Mouse (Mus musculus) C2C12 (cell line): ENCODE data around the gene Smco3. TPM values are rescaled to one million over a fixed set of nuclear protein-coding genes. Genes with fewer than 3 reads are reported as not detected.

ENCODE experiments used
- H3K27me3 ChIP-seq: one replicate; pipeline ENCODE4 v1.6.1; 2011; ENCODE audit not compliant: control insufficient read depth, insufficient read depth, insufficient read length
- H3K36me3 ChIP-seq: one replicate; pipeline ENCODE4 v1.6.1; 2011; ENCODE audit not compliant: control insufficient read depth, insufficient read depth
- H3K4me3 ChIP-seq: one replicate; pipeline ENCODE4 v1.5.1; 2011; ENCODE audit warnings: mild to moderate bottlenecking, control low read depth; ENCODE audit not compliant: poor library complexity, insufficient read depth, severe bottlenecking
- H3K79me2 ChIP-seq: one replicate; pipeline ENCODE4 v1.6.1; 2011; ENCODE audit not compliant: control insufficient read depth, insufficient read depth
- H3K79me3 ChIP-seq: one replicate; pipeline ENCODE4 v1.6.1; 2011; ENCODE audit warnings: low read depth, control low read depth
- H3ac ChIP-seq: one replicate; pipeline ENCODE3; 2011; ENCODE audit warnings: low read depth; ENCODE audit not compliant: control insufficient read depth, insufficient read length
- CEBPB ChIP-seq: IDR thresholded peaks from one replicate; pipeline ENCODE4 v1.6.1; 2011; ENCODE audit warnings: low read depth, mild to moderate bottlenecking, control low read depth, moderate library complexity
- CTCF ChIP-seq: IDR thresholded peaks from one replicate; pipeline ENCODE4 v1.5.1; 2011; ENCODE audit not compliant: control insufficient read depth, insufficient read depth, insufficient read length
- FOSL1 ChIP-seq: IDR thresholded peaks from one replicate; pipeline ENCODE4 v1.8.0; 2011; ENCODE audit warnings: mild to moderate bottlenecking, low read length; ENCODE audit not compliant: poor library complexity, insufficient read depth, severe bottlenecking
- MAX ChIP-seq: IDR thresholded peaks from one replicate; pipeline ENCODE4 v1.6.1; 2011; ENCODE audit warnings: mild to moderate bottlenecking, control low read depth
- MYOD1 ChIP-seq: IDR thresholded peaks from one replicate; pipeline ENCODE4 v1.6.1; 2011; ENCODE audit warnings: low read depth; ENCODE audit not compliant: control insufficient read depth, insufficient read length
- MYOG ChIP-seq: IDR thresholded peaks from one replicate; pipeline ENCODE4 v1.6.1; 2011; ENCODE audit not compliant: control insufficient read depth, insufficient read length; ENCODE audit errors: extremely low read depth
- USF1 ChIP-seq: IDR thresholded peaks from one replicate; pipeline ENCODE4 v1.6.1; 2011; ENCODE audit warnings: low read depth, mild to moderate bottlenecking, control low read depth, moderate library complexity
- polyA plus RNA-seq: library from polyadenylated mRNA; unstranded; fragments of >200 nt; fragmentation: generic; extraction: Trizol; gene quantifications from one replicate; pipeline ENCODE4 v1.2.1, GENCODE M21; 2012; ENCODE audit warnings: missing spikeins

The Smco3 gene
- polyA plus RNA-seq, 1 experiment = 0.11 TPM

DNA sequence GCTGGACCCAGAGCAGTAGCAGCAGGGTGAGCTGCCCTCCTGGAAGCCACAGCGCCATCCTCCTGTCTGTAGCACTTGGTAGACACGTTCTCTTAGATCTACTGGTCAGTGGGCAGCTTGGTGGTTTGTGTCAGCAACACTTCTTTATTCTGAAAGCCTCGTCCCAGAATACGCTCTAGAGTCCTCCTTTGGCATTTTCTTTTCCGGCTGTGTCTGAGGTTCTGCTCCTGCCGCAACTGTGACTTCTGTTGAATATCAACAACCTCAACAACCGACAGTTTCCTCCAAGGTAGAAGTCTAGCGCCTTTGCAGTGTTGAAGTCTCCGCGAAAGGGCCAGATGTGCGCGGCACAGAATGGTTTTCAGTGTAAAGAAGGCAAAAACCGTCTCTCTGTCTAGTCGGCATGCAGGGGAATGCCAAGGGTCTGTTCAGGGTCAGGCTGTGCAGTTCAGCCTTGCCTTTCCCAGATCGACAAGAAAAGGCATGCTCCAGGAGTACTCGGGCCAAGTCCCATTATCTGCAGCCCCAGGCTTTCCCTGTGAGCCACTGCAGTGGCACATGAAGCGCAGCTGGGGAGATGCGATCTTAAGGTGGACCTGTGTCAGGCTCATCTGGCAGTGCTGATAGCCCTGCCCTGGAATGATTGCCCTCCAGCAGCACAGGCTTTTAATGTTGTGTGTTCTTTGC, 22.1 kb upstream of the Smco3 start, which contains the start of gene Art4:
TSS of gene Art4 (minus strand) at position 548 of the 687 bp plus-strand sequence.
- no peaks in the 10 kb centered on the region for H3K36me3 ChIP-seq
- H3K4me3 ChIP-seq = no peak within 1 kb of the TSS
- TF ChIP-seq FOSL1 (no peak), MYOG (no peak), MAX (no peak), CTCF (no peak), MYOD1 (no peak), USF1 (no peak), CEBPB (no peak)
- H3K79me2 ChIP-seq = no peaks in the 10 kb centered on the region
- H3K27me3 ChIP-seq = no peaks in the 10 kb centered on the region
- no peak within 1 kb of the TSS for H3ac ChIP-seq
- H3K79me3 ChIP-seq = no peaks in the 10 kb centered on the region

DNA sequence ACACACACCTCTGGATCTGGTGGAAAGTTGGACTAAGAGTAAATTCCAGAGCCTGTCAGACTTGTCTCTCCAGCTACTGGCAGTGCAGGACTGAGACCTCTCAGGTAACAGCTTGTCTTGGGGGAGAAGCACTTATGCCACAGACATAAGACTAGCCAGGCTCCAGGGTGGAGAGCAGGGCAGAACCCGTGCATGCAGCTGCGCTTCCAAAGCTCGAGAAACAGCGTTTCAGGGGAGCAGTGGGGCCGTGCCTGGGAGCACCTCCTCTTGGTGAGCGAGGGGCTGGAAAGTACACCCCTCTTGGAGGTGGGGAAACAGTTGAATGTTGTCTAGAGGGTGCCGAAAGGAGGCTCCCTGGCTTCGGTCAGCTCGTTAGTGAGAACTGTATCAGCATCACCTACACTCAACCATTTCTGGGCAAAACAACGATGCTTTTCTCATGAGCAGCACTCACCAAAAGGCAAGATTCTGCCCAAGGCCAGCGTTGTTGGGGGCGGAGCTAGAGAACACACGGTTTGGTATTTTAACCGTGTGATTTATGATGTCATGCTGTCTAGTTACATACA, 20.9 kb upstream of the Smco3 start:
- Histone ChIP-seq H3K36me3 (no peaks in the 10 kb centered on the region), H3K79me3 (no peaks in the 10 kb centered on the region), H3ac (no peak overlapping the region), H3K4me3 (no peak overlapping the region), H3K27me3 (no peaks in the 10 kb centered on the region), H3K79me2 (no peaks in the 10 kb centered on the region)
- TF ChIP-seq FOSL1 (no peak), MYOG (no peak), CTCF (no peak), CEBPB (no peak), MYOD1 (no peak), MAX (no peak), USF1 (no peak)

DNA sequence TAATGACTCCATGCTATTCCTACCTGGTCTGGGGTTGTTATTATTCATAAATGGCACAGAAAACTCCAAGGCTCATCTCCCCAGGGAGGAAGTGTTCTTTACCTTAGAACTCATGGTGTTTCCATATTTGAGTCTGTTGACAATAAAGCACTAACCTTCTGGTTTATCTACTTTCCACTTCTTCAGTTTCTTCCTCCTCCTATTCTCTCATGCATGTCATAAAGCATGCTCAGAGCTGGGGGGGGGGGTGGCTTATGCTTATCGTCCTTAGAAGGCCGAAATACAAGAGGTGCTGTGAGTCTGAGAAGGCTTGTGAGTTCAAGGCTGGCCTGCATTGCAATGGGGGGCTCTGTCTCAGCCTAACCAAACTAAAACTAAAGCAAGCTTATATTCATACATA, 19.9 kb upstream of the Smco3 start:
- no peaks in the 10 kb centered on the region for H3K27me3 ChIP-seq
- H3K36me3 ChIP-seq = no peaks in the 10 kb centered on the region
- H3K79me2 ChIP-seq = no peaks in the 10 kb centered on the region
- no peak for TF ChIP-seq MAX
- TF ChIP-seq CEBPB = no peak
- no peak for TF ChIP-seq CTCF
- TF ChIP-seq FOSL1 = no peak
- no peak for TF ChIP-seq MYOD1
- TF ChIP-seq MYOG = no peak
- no peak for TF ChIP-seq USF1
- H3K4me3 ChIP-seq = no peak overlapping the region
- no peaks in the 10 kb centered on the region for H3K79me3 ChIP-seq
- no peak overlapping the region for H3ac ChIP-seq

DNA sequence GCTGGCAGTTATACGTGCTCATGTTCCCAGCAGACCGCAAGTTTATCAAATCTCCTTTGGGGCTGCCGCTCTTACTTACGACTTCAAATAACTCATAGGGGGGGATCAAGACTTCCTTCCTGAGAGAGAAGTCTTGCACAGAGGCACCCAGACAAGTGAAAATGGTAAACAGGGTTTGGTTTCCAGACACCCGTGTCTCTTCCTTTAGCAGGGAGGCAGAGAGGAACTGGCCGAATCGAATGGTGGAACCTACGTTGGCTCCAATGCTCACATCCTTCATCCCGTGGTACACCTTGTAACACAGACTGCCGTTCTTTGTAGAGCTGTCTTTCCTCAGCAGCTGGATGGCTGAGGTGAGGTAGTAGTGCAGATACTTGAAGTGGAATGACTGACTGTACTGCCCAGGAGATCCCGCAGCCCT, 19.1 kb upstream of the Smco3 start:
- no peaks in the 10 kb centered on the region for H3K27me3 ChIP-seq
- no peak for TF ChIP-seq CEBPB
- TF ChIP-seq MYOD1 = no peak
- no peak for TF ChIP-seq MAX
- no peak for TF ChIP-seq CTCF
- TF ChIP-seq USF1 = no peak
- TF ChIP-seq MYOG = no peak
- TF ChIP-seq FOSL1 = no peak

DNA sequence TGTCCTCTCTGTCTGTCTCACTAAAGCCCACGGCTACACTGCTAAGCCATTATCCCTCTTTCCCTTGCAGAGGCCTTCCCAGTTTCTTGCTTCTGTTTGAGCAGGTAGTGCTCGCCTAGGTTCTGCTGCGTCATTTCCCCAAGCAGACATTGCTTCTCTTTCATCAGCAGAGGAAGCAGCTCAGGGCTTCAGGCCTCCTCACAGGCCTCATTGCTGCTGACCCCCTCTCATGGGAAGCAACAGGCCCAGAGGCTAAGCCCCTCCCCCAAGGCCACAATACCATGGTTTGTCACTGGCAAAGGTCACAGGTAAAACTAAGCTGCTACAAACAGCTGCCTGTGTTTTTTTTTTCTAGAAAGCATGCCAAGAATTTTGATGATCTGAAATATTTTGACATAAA, 17.5 kb upstream of the Smco3 start:
- no peaks in the 10 kb centered on the region for H3K36me3 ChIP-seq
- no peaks in the 10 kb centered on the region for H3K27me3 ChIP-seq
- H3K79me3 ChIP-seq = no peaks in the 10 kb centered on the region
- no peak overlapping the region for H3ac ChIP-seq
- TF ChIP-seq MAX (no peak), MYOG (no peak), CTCF (no peak), MYOD1 (no peak)
- no peaks in the 10 kb centered on the region for H3K79me2 ChIP-seq
- no peak overlapping the region for H3K4me3 ChIP-seq

More for the DNA sequence above, 19.1 kb upstream of the Smco3 start:
- Histone ChIP-seq H3K36me3 (no peaks in the 10 kb centered on the region), H3K4me3 (no peak overlapping the region), H3ac (no peak overlapping the region), H3K79me3 (no peaks in the 10 kb centered on the region), H3K79me2 (no peaks in the 10 kb centered on the region)

DNA sequence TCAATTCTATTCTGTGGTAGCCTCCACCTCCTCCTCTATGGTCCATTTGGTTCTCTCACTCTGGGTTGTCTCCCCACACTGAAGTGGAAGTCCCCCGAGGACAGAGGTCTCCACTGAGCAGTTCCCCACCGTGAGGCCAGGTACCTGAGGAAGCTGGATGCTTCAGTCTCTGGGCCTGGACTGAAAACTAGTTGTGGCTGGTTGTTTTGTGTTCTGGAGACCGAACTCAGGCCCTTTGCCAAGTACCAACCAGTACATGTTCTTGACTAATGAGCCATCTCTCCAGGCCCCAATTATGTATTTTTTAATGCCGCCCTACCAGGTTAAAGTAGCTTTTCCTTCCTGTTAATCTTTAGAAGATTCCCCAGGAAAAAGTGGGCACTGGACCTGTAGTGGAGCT, 17.1 kb upstream of the Smco3 start:
- TF ChIP-seq MYOG = no peak
- TF ChIP-seq MYOD1 = no peak
- H3K79me2 ChIP-seq = no peaks in the 10 kb centered on the region
- H3ac ChIP-seq = no peak overlapping the region
- H3K79me3 ChIP-seq = no peaks in the 10 kb centered on the region
- no peaks in the 10 kb centered on the region for H3K27me3 ChIP-seq
- no peak overlapping the region for H3K4me3 ChIP-seq
- H3K36me3 ChIP-seq = no peaks in the 10 kb centered on the region
